Mouse (Mus musculus) leukemia stem cell, adult 10-12 weeks (primary cell): ENCODE results near the gene Sbp. TPM values are rescaled to one million over a fixed set of nuclear protein-coding genes. Genes with fewer than 3 reads are reported as not detected.

Experiments
- polyA plus RNA-seq: library from polyadenylated mRNA; stranded (reverse); fragments of >175 nt; gene quantifications from 2 replicates; pipeline ENCODE4 v1.2.3, GENCODE M21; 2012; ENCODE audit warnings: low replicate concordance

Sbp gene
- polyA plus RNA-seq = not detected in 2 replicates

DNA sequence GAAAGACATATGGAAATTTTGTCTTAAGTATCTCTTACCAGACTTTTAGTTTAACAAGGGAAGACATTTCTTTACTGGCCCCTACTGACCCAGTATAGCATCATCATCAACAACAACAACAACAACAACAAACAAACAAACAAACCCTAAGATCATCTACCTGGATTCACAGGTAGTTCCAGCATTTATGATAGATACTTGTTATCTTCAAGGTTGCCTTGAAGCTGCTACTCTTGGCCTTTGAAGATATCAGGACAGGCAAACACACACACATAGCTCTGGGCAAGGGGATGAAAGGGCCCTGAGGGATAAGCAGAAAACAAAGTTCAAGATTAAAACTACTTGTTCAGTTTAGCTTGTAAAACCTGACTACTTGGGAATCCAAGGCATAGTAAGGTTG, at the start of gene Sbp:
Sbp (plus strand) TSS at position 301 of the 400 bp plus-strand sequence.

DNA sequence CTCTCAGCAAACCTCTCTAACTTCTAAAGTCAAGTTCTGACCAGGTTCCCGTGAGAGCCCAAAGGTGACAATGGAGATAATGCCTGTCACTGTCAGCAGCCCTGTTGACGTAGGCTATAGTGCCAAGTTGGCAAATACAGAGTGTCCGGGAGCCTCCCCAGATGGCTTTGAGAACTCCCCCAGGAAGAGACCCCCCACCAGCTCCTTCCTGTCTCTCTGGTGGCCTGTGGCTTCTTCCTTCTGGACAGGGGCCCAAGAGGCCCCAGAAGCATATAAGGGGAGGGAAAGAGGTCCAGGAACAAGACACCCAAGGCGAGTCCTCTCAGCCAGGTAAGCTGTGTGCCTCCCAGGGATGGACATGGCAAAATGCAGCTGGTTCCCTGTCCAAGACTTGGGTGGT, 24.3 kb upstream of the Sbp start, which contains the start of gene Dcpp3:
Dcpp3 (plus strand) TSS at position 301 of the 400 bp plus-strand sequence.

DNA sequence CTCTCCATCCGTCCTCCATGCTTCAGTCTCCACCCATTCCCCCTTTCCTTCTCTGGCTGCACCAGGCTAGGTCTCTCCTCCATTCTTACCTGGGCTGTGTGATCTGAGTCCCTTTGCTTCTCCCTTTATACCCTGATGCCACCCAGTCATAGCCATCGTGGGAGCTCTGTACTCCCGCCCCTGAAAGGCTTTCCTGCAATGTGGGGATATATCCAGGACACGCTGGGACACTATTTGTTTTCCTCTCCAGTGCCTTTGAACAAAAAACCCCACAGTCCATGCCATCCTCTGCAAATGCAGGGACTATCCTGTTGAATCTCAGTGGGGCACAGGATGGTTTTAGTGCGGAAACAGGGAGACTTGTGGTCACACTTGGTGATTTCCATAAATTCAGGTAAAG, 13.7 kb downstream of the Sbp start, which contains the start of gene Sbpl:
Sbpl (minus strand) TSS at position 101 of the 400 bp plus-strand sequence.

GRCm38 (mm10) chr17:23980297-23980909, 38.9 kb downstream of the Sbp start, which contains the start of gene Prss30:
Gene Prss30 (minus strand): TSS chr17:23980566.

Other genes starting within 250 kb of the Sbp start
- gene 1520401A03Rik, start 218.9 kb upstream of the Sbp start, polyA plus RNA-seq = not detected in 2 replicates
- 246 and 386 TPM in 2 replicates for gene Pkmyt1, start 215.3 kb upstream of the Sbp start, polyA plus RNA-seq
- 2.9 and 33.2 TPM in 2 replicates for gene Paqr4, start 200.8 kb upstream of the Sbp start, polyA plus RNA-seq
- gene Kremen2, start 195.8 kb upstream of the Sbp start, polyA plus RNA-seq = 0.21 and 0.26 TPM in 2 replicates
- gene Flywch1, start 170.1 kb upstream of the Sbp start, polyA plus RNA-seq = 22.5 and 23.8 TPM in 2 replicates
- 1.0 and 4.2 TPM in 2 replicates for gene Flywch2, start 155.6 kb upstream of the Sbp start, polyA plus RNA-seq
- 176 and 518 TPM in 2 replicates for gene Srrm2, start 151.1 kb upstream of the Sbp start, polyA plus RNA-seq
- gene Elob, start 112.5 kb upstream of the Sbp start, polyA plus RNA-seq = 44.9 and 471 TPM in 2 replicates
- 0.80 TPM in 1 of 2 replicates, not detected in the other for gene Prss33, start 105.6 kb upstream of the Sbp start, polyA plus RNA-seq
- gene Prss32, start 97.8 kb upstream of the Sbp start, polyA plus RNA-seq = not detected in 2 replicates
- 1.9 and 2.1 TPM in 2 replicates for gene Prss41, start 97.5 kb upstream of the Sbp start, polyA plus RNA-seq
- 0.11 TPM in 1 of 2 replicates, not detected in the other for gene Prss21, start 73.6 kb upstream of the Sbp start, polyA plus RNA-seq
- not detected in 2 replicates for gene Dcpp1, start 60.8 kb upstream of the Sbp start, polyA plus RNA-seq
- not detected in 2 replicates for gene Dcpp2, start 60.8 kb upstream of the Sbp start, polyA plus RNA-seq
- gene Dcpp3, start 24.2 kb upstream of the Sbp start, polyA plus RNA-seq = not detected in 2 replicates
- gene Sbpl, start 13.6 kb downstream of the Sbp start, polyA plus RNA-seq = not detected in 2 replicates
- gene Prss30, start 38.9 kb downstream of the Sbp start, polyA plus RNA-seq = 0.43 TPM in 1 of 2 replicates, not detected in the other
- not detected in 2 replicates for gene Prss22, start 56.4 kb downstream of the Sbp start, polyA plus RNA-seq
- gene Prss27, start 96.5 kb downstream of the Sbp start, polyA plus RNA-seq = not detected in 2 replicates
- 33.7 and 45.0 TPM in 2 replicates for gene Kctd5, start 131.8 kb downstream of the Sbp start, polyA plus RNA-seq
- 36.7 and 219 TPM in 2 replicates for gene Pdpk1, start 209.3 kb downstream of the Sbp start, polyA plus RNA-seq
- 41.0 and 42.5 TPM in 2 replicates for gene Amdhd2, start 222.1 kb downstream of the Sbp start, polyA plus RNA-seq
- 55.4 and 483 TPM in 2 replicates for gene Atp6v0c, start 228.0 kb downstream of the Sbp start, polyA plus RNA-seq